Mouse (Mus musculus) limb, embryonic 14.5 days (tissue): Measurements from ENCODE around the gene Trpv4. TPM values are rescaled to one million over a fixed set of nuclear protein-coding genes. Genes with fewer than 3 reads are reported as not detected.

Source experiments
- ATAC-seq: fragments of 200-750 bp; cut with Nextera tagmentation; 2 replicates; pipeline ENCODE4 v1.8.0; 2017; ENCODE audit warnings: low read depth, moderate number of reproducible peaks, moderate TSS enrichment; ENCODE audit not compliant: low FRiP score
- DNase-seq: peaks from one replicate; pipeline ENCODE4 v3.0.0-alpha.2; 2015; ENCODE audit warnings: low spot score
- H3K27ac ChIP-seq: fragments of 300-500 bp; sonication (generic); replicated peaks from 2 replicates; pipeline ENCODE4 v1.5.1; 2014; ENCODE audit warnings: low read depth, mild to moderate bottlenecking, low read length, moderate library complexity, mixed read lengths
- H3K27me3 ChIP-seq: fragments of 300-500 bp; sonication (generic); 2 replicates; pipeline ENCODE4 v1.6.1; 2014; ENCODE audit warnings: low read length, mixed read lengths; ENCODE audit not compliant: control insufficient read depth, insufficient read depth
- H3K36me3 ChIP-seq: fragments of 300-500 bp; sonication (generic); 2 replicates; pipeline ENCODE4 v1.6.1; 2014; ENCODE audit warnings: mild to moderate bottlenecking, low read length, moderate library complexity, mixed read lengths; ENCODE audit not compliant: control insufficient read depth, insufficient read depth
- H3K4me1 ChIP-seq: fragments of 300-500 bp; sonication (generic); 2 replicates; pipeline ENCODE4 v1.6.1; 2014; ENCODE audit warnings: antibody characterized with exemption, low read length, mixed read lengths; ENCODE audit not compliant: control insufficient read depth, insufficient read depth
- H3K4me2 ChIP-seq: fragments of 300-500 bp; sonication (generic); replicated peaks from 2 replicates; pipeline ENCODE4 v1.6.1; 2014; ENCODE audit warnings: low read depth, mild to moderate bottlenecking, low read length, moderate library complexity; ENCODE audit not compliant: severe bottlenecking
- H3K4me3 ChIP-seq: fragments of 300-500 bp; sonication (generic); replicated peaks from 2 replicates; pipeline ENCODE4 v1.5.1; 2014; ENCODE audit warnings: low read length
- H3K9ac ChIP-seq: fragments of 300-500 bp; sonication (generic); 2 replicates; pipeline ENCODE4 v1.6.1; 2014; ENCODE audit warnings: mild to moderate bottlenecking, low read depth, low read length, moderate library complexity; ENCODE audit not compliant: severe bottlenecking
- H3K9me3 ChIP-seq: fragments of 300-500 bp; sonication (generic); 2 replicates; pipeline ENCODE4 v1.6.1; 2016; ENCODE audit warnings: low read length; ENCODE audit not compliant: control insufficient read depth
- POLR2A ChIP-seq: fragments of 200-500 bp; IDR thresholded peaks from 2 replicates; pipeline ENCODE4 v1.8.0; 2012; ENCODE audit warnings: inconsistent platforms, mild to moderate bottlenecking, moderate library complexity, borderline replicate concordance; ENCODE audit not compliant: insufficient read depth, insufficient read length; ENCODE audit errors: extremely low read depth
- WGBS: fragments of 180-500 bp; shearing (Covaris S2); extraction: QIAGEN DNeasy Blood & Tissue Kit; methylation state at CpG from one replicate; pipeline ENCODE4 v1.1.7; 2014; 5-methylcytosine and 5-hydroxymethylcytosine counted together
- polyA plus RNA-seq, 2 experiments: library from polyadenylated mRNA; depleted of rRNA in 1 of 2; stranded (reverse) in 1 of 2; unstranded in 1 of 2; fragments of >200 nt; fragmentation: Nextera tagmentation in 1 of 2; extraction: Ambion mirVana in 1 of 2; gene quantifications; 2 replicates each; pipeline versions ENCODE4 v1.2.1 to v1.2.3; 2012 to 2014

Gene Trpv4
- polyA plus RNA-seq, 2 experiments, result 12.9 to 44.9 TPM

GRCm38 (mm10) chr5:114611968-114612608, 46.1 kb downstream of the Trpv4 start:
- ATAC-seq, result no peak
- 62% methylated on average over 23 of the region's 25 CpGs for WGBS
- H3K4me1 ChIP-seq, result peaks cover 22% of the 10 kb centered on the region
- no peak overlapping the region for H3K9ac ChIP-seq
- DNase-seq, result peak; percentile 57
- no peak overlapping the region for H3K27ac ChIP-seq
- no peaks in the 10 kb centered on the region for H3K9me3 ChIP-seq
- 0 out of 2 replicates have a peak, but pooled peaks cover 5% of the 10 kb centered on the region for H3K27me3 ChIP-seq
- H3K36me3 ChIP-seq, result no peaks in the 10 kb centered on the region
- H3K4me3 ChIP-seq, result no peak overlapping the region
- no peak for TF ChIP-seq POLR2A
- no peak overlapping the region for H3K4me2 ChIP-seq

- Histone ChIP-seq H3K4me2 (no peak overlapping the region), H3K4me1 (peaks cover 22% of the 10 kb centered on the region), H3K27me3 (0 out of 2 replicates have a peak, but pooled peaks cover 5% of the 10 kb centered on the region), H3K27ac (no peak overlapping the region), H3K9me3 (no peaks in the 10 kb centered on the region), H3K4me3 (no peak overlapping the region), H3K9ac (no peak overlapping the region), H3K36me3 (no peaks in the 10 kb centered on the region)
- DNase-seq (no peak), ATAC-seq (no peak)
- WGBS, result 80% methylated on average over 9 of the region's 10 CpGs
- TF ChIP-seq POLR2A, result no peak
Observed at GRCm38 (mm10) chr5:114611256-114611655, 47.0 kb downstream of the Trpv4 start.

- Histone ChIP-seq H3K36me3 (no peaks in the 10 kb centered on the region), H3K9ac (no peak overlapping the region), H3K4me1 (peaks cover 27% of the 10 kb centered on the region), H3K4me3 (0 out of 2 replicates have a peak overlapping the region, but pooled peaks have one; percentile 1), H3K9me3 (no peaks in the 10 kb centered on the region), H3K4me2 (peak overlapping the region; percentile 28; the same call in 1 of the 2 replicates), H3K27ac (no peak overlapping the region), H3K27me3 (0 out of 2 replicates have a peak, but pooled peaks cover 5% of the 10 kb centered on the region)
- TF ChIP-seq POLR2A, result 0 out of 2 replicates have a peak, but pooled peaks have one; percentile 16
- 7% methylated on average over 12 of the region's 12 CpGs for WGBS
- DNase-seq, result peak; percentile 66
- no peak for ATAC-seq
Observed at GRCm38 (mm10) chr5:114608516-114608915, 49.7 kb downstream of the Trpv4 start.

- H3K27ac ChIP-seq, result no peak overlapping the region
- 0 out of 2 replicates have a peak, but pooled peaks cover 5% of the 10 kb centered on the region for H3K27me3 ChIP-seq
- H3K9ac ChIP-seq, result no peak overlapping the region
- 65% methylated on average over 8 of the region's 8 CpGs for WGBS
- H3K36me3 ChIP-seq, result no peaks in the 10 kb centered on the region
- no peak for DNase-seq
- H3K4me3 ChIP-seq, result no peak overlapping the region
- no peak overlapping the region for H3K4me2 ChIP-seq
- ATAC-seq, result no peak
- no peak for TF ChIP-seq POLR2A
- H3K4me1 ChIP-seq, result peaks cover 25% of the 10 kb centered on the region
- no peaks in the 10 kb centered on the region for H3K9me3 ChIP-seq
Observed at GRCm38 (mm10) chr5:114607651-114608050, 50.6 kb downstream of the Trpv4 start.

- Histone ChIP-seq H3K4me2 (no peak overlapping the region), H3K4me1 (peaks cover 24% of the 10 kb centered on the region), H3K27ac (no peak overlapping the region), H3K9me3 (no peaks in the 10 kb centered on the region), H3K4me3 (no peak overlapping the region), H3K36me3 (no peaks in the 10 kb centered on the region), H3K27me3 (0 out of 2 replicates have a peak, but pooled peaks cover 5% of the 10 kb centered on the region), H3K9ac (no peak overlapping the region)
- TF ChIP-seq POLR2A, result no peak
- 56% methylated on average over 6 of the region's 6 CpGs for WGBS
- ATAC-seq (no peak), DNase-seq (no peak)
Observed at GRCm38 (mm10) chr5:114605981-114606380, 52.2 kb downstream of the Trpv4 start.
